Mouse (Mus musculus) layer of hippocampus, adult 11-12 months (tissue): Measurements from ENCODE around the gene Yipf1.
"Not testable (repeated sequence)": the region's sequence is repeated elsewhere in the genome, so short reads cannot be mapped to it uniquely, and the experiment has no call there.

Experiments
- DNase-seq: peaks from one replicate; pipeline ENCODE4 v3.0.0; 2022; ENCODE audit warnings: low spot score

Yipf1 gene

GRCm38 (mm10) chr4:107323113-107323512 lies 8.9 kb downstream of the Yipf1 start:
- no peak for DNase-seq

GRCm38 (mm10) chr4:107328530-107328929 lies 14.4 kb downstream of the Yipf1 start:
- DNase-seq, result no peak

GRCm38 (mm10) chr4:107333514-107333913 lies 19.4 kb downstream of the Yipf1 start:
- no peak for DNase-seq

- no peak for DNase-seq
These were observed 22.2 kb downstream of the Yipf1 start for GRCm38 (mm10) chr4:107336356-107336755.

GRCm38 (mm10) chr4:107337455-107337854 lies 23.3 kb downstream of the Yipf1 start:
- no peak for DNase-seq

- DNase-seq, result no peak
These were observed 27.2 kb downstream of the Yipf1 start for GRCm38 (mm10) chr4:107341354-107341753.

GRCm38 (mm10) chr4:107344612-107345011 lies 30.4 kb downstream of the Yipf1 start:
- DNase-seq, result peak; percentile 21

- DNase-seq, result no peak
These were observed 33.1 kb downstream of the Yipf1 start for GRCm38 (mm10) chr4:107347221-107347620.

- DNase-seq, result no peak
These were observed 34.6 kb downstream of the Yipf1 start for GRCm38 (mm10) chr4:107348529-107349310.

GRCm38 (mm10) chr4:107349311-107350008 lies 35.3 kb downstream of the Yipf1 start:
- DNase-seq, result peak; percentile 46

- DNase-seq, result no peak
These were observed 37.2 kb downstream of the Yipf1 start for GRCm38 (mm10) chr4:107351368-107351767.

- DNase-seq, result no peak
These were observed 39.4 kb downstream of the Yipf1 start for GRCm38 (mm10) chr4:107353612-107354011.

GRCm38 (mm10) chr4:107354126-107354525 lies 40.0 kb downstream of the Yipf1 start:
- DNase-seq, result no peak

- DNase-seq, result no peak
These were observed 40.4 kb downstream of the Yipf1 start for GRCm38 (mm10) chr4:107354543-107354942.

GRCm38 (mm10) chr4:107357172-107357571 lies 43.0 kb downstream of the Yipf1 start:
- not testable (repeated sequence) for DNase-seq

- peak; percentile 35 for DNase-seq
These were observed 44.3 kb downstream of the Yipf1 start for GRCm38 (mm10) chr4:107358460-107358859.

- no peak for DNase-seq
These were observed 46.4 kb downstream of the Yipf1 start for GRCm38 (mm10) chr4:107360457-107361145.

- no peak for DNase-seq
These were observed 48.6 kb downstream of the Yipf1 start for GRCm38 (mm10) chr4:107362755-107363154.

- DNase-seq, result no peak
These were observed 49.4 kb downstream of the Yipf1 start for GRCm38 (mm10) chr4:107363573-107363972.

- no peak for DNase-seq
These were observed 50.1 kb downstream of the Yipf1 start for GRCm38 (mm10) chr4:107364190-107364639.

- DNase-seq, result not testable (repeated sequence)
These were observed 52.2 kb downstream of the Yipf1 start for GRCm38 (mm10) chr4:107366408-107366807.

- DNase-seq, result peak; percentile 87
These were observed 53.6 kb downstream of the Yipf1 start, which contains the start of gene Ndc1 for GRCm38 (mm10) chr4:107367567-107368314. TSS of gene Ndc1 (plus strand) at chr4:107367784.
